Mouse (Mus musculus) limb, embryonic 10.5 days (tissue): ENCODE data around the gene Snx8. TPM values are rescaled to one million over a fixed set of nuclear protein-coding genes. Genes with fewer than 3 reads are reported as not detected.
A peak's percentile ranks its signal among the peaks of the same experiment; 100 is the strongest.

ENCODE experiments used
- DNase-seq: peaks from one replicate; pipeline ENCODE4 v3.0.0-alpha.2; 2017; ENCODE audit warnings: low spot score
- H3K27ac ChIP-seq: fragments of 300-500 bp; sonication (generic); 2 replicates; pipeline ENCODE4 v1.5.1; 2016; ENCODE audit warnings: mild to moderate bottlenecking
- H3K27me3 ChIP-seq: fragments of 300-500 bp; sonication (generic); 2 replicates; pipeline ENCODE4 v1.6.1; 2016; ENCODE audit warnings: low read depth, mild to moderate bottlenecking; ENCODE audit not compliant: poor library complexity, severe bottlenecking
- H3K36me3 ChIP-seq: fragments of 300-500 bp; sonication (generic); 2 replicates; pipeline ENCODE4 v1.6.1; 2016; ENCODE audit warnings: mild to moderate bottlenecking, moderate library complexity
- H3K4me1 ChIP-seq: fragments of 300-500 bp; sonication (generic); 2 replicates; pipeline ENCODE4 v1.6.1; 2016
- H3K4me3 ChIP-seq: fragments of 300-500 bp; sonication (generic); 2 replicates; pipeline ENCODE4 v1.5.1; 2016; ENCODE audit warnings: mild to moderate bottlenecking, moderate library complexity
- H3K9me3 ChIP-seq: fragments of 300-500 bp; sonication (generic); replicated peaks from 2 replicates; pipeline ENCODE4 v1.6.1; 2016; ENCODE audit warnings: mild to moderate bottlenecking
- WGBS: fragments of 180-500 bp; shearing (Covaris S2); methylation state at CpG from one replicate; pipeline ENCODE4 v1.1.7; 2016; 5-methylcytosine and 5-hydroxymethylcytosine counted together
- polyA plus RNA-seq: library from polyadenylated mRNA; unstranded; fragments of >200 nt; fragmentation: Nextera tagmentation; extraction: Ambion mirVana; gene quantifications from 2 replicates; pipeline ENCODE4 v1.2.1, GENCODE M21; 2016

Gene Snx8
- polyA plus RNA-seq, 1 experiment from 2014 or later = 22.4 TPM

- DNase-seq = no peak
- Histone ChIP-seq H3K9me3 (no peaks in the 10 kb centered on the region), H3K4me1 (peaks cover 34% of the 10 kb centered on the region), H3K36me3 (no peaks in the 10 kb centered on the region), H3K27me3 (no peaks in the 10 kb centered on the region), H3K4me3 (no peak overlapping the region), H3K27ac (0 out of 2 replicates have a peak overlapping the region, but pooled peaks have one; percentile 0)
- 83% methylated on average over 4 of the region's 4 CpGs for whole genome bisulfite sequencing
Measured at GRCm38 (mm10) chr5:140402640-140403270, 13.7 kb upstream of the Snx8 start.

DNA sequence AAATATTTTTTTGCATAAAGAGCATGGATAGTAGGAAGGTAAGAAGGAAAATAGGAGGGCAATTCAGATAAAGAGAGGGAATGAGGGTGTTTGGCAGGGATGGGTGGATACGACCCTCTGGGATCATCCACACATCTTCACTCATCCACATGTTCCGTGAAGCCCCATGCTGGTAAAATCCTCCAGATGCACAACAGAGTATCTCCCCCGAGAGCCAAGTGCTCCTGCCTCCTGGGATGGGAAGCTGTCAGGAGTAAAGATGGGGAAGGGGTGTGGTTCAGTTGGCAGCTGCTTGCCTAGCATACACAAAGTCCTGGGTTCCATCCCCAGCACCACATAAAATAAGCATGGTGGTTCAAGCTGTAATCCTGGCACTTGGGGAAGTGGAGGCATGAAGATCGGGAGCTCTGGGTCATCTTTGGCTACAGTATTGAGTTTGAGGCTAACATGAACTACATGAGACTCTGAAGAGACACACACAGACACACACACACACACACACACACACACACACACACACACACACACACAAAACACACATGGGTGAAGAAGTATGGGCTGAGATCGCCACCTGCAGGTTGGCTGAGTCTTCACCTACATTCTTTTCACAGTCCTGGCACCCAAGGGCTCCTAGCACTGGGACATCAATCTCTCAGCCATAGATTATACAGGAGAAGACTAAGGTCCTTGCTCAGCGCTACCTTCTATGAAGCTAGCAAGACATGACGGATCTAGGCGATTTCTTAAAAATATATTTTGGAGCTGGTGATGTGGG lies 7.3 kb upstream of the Snx8 start:
- H3K4me3 ChIP-seq = no peak overlapping the region
- H3K36me3 ChIP-seq = no peaks in the 10 kb centered on the region
- no peaks in the 10 kb centered on the region for H3K27me3 ChIP-seq
- no peaks in the 10 kb centered on the region for H3K4me1 ChIP-seq
- no peaks in the 10 kb centered on the region for H3K9me3 ChIP-seq
- DNase-seq = no peak
- 62% methylated on average over 8 of the region's 8 CpGs for WGBS
- no peak overlapping the region for H3K27ac ChIP-seq

- Histone ChIP-seq H3K36me3 (no peaks in the 10 kb centered on the region), H3K4me3 (no peak overlapping the region), H3K27me3 (0 out of 2 replicates have a peak, but pooled peaks cover 3% of the 10 kb centered on the region), H3K4me1 (peaks cover 18% of the 10 kb centered on the region), H3K9me3 (no peaks in the 10 kb centered on the region), H3K27ac (no peak overlapping the region)
- no peak for DNase-seq
- WGBS = 91% methylated on average over 3 of the region's 3 CpGs
Measured at GRCm38 (mm10) chr5:140392701-140393100, 3.6 kb upstream of the Snx8 start.

GRCm38 (mm10) chr5:140391981-140392380 lies 2.9 kb upstream of the Snx8 start:
- Histone ChIP-seq H3K9me3 (no peaks in the 10 kb centered on the region), H3K27ac (no peak overlapping the region), H3K36me3 (no peaks in the 10 kb centered on the region), H3K27me3 (0 out of 2 replicates have a peak, but pooled peaks cover 3% of the 10 kb centered on the region), H3K4me3 (no peak overlapping the region), H3K4me1 (peaks cover 26% of the 10 kb centered on the region)
- no peak for DNase-seq
- WGBS = 91% methylated on average over 5 of the region's 5 CpGs

DNA sequence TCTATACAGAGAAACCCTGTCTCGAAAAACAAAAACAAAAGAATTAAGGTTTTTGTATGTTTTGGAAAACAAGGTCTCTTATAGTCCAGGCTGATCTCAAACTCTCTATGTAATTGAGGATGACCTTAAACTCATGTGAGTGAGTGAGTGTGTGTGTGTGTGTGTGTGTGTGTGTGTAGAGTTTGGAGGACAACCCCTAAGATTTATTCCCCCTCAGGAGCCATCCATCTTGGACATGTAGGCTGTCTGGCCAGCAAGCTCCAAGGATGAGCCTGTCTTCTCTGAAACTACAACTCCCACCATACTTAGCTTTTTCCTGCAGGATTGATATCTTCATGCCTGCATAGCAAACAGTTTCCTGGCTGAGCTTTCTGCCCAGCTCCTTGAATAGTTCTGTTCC lies 2.4 kb upstream of the Snx8 start:
- Histone ChIP-seq H3K4me1 (peaks cover 30% of the 10 kb centered on the region), H3K27ac (no peak overlapping the region), H3K27me3 (0 out of 2 replicates have a peak, but pooled peaks cover 3% of the 10 kb centered on the region), H3K4me3 (no peak overlapping the region), H3K36me3 (no peaks in the 10 kb centered on the region), H3K9me3 (no peaks in the 10 kb centered on the region)
- WGBS = 76% methylated on average over 1 of the region's 1 CpGs
- DNase-seq = no peak

DNA sequence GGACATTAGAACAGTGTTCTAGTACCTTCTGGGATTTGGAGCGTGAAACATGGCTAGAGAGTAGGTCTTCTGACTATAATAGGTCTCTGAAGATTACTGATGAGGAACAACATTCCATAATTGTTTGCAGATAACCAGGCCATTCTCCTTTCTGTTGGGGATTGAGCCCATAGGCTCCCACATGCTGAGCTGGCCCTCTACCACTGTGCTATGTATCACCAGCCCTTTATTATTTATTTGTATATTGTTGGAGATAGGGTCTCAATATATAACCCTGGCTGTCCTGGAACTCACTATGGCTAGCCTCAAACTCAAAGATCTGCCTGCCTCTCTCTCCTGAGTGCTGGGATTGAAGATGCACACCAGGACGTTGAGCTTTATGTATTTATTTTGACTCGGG lies 585 bp upstream of the Snx8 start:
- Histone ChIP-seq H3K9me3 (no peaks in the 10 kb centered on the region), H3K36me3 (no peaks in the 10 kb centered on the region), H3K27ac (peak overlapping the region; percentile 84), H3K4me1 (peaks cover 30% of the 10 kb centered on the region), H3K27me3 (0 out of 2 replicates have a peak, but pooled peaks cover 3% of the 10 kb centered on the region), H3K4me3 (peak overlapping the region; percentile 84)
- no peak for DNase-seq
- 65% methylated on average over 3 of the region's 3 CpGs for WGBS

GRCm38 (mm10) chr5:140387816-140388510 lies 1.1 kb downstream of the Snx8 start:
- Histone ChIP-seq H3K4me3 (peak overlapping the region; percentile 84), H3K27me3 (0 out of 2 replicates have a peak, but pooled peaks cover 3% of the 10 kb centered on the region), H3K9me3 (no peaks in the 10 kb centered on the region), H3K36me3 (no peaks in the 10 kb centered on the region), H3K27ac (peak overlapping the region; percentile 84), H3K4me1 (peaks cover 41% of the 10 kb centered on the region)
- DNase-seq = no peak
- WGBS = 79% methylated on average over 12 of the region's 12 CpGs

DNA sequence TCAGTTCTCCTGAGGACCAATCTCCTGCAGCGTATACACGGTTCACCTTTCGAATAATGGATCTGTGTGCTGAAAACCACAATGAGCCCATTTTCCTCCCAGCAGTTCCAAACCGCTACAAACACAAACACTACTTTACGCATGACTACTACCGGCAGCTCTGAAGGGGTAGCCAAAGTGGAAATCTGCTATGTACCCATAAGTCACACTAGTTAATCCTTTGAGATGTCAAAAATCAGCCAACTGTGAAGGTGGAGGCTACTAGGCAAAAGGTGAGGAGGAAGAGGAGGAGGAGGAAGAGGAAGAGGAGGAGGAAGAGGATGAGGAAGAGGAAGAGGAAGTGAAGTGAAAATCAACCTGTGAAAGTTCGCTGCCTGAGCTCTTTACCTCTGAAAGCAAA lies 1.8 kb downstream of the Snx8 start:
- no peaks in the 10 kb centered on the region for H3K36me3 ChIP-seq
- peaks cover 41% of the 10 kb centered on the region for H3K4me1 ChIP-seq
- no peak overlapping the region for H3K4me3 ChIP-seq
- H3K9me3 ChIP-seq = no peaks in the 10 kb centered on the region
- no peak overlapping the region for H3K27ac ChIP-seq
- 95% methylated on average over 7 of the region's 7 CpGs for WGBS
- 0 out of 2 replicates have a peak, but pooled peaks cover 3% of the 10 kb centered on the region for H3K27me3 ChIP-seq
- no peak for DNase-seq

- 86% methylated on average over 1 of the region's 1 CpGs for WGBS
- peak overlapping the region; percentile 77 for H3K27ac ChIP-seq
Measured at GRCm38 (mm10) chr5:140384462-140384861, 4.6 kb downstream of the Snx8 start.

GRCm38 (mm10) chr5:140383559-140383958 lies 5.5 kb downstream of the Snx8 start:
- H3K9me3 ChIP-seq = no peaks in the 10 kb centered on the region
- no peak overlapping the region for H3K4me3 ChIP-seq
- DNase-seq = peak; percentile 49
- H3K27ac ChIP-seq = peak overlapping the region; percentile 77
- peaks cover 34% of the 10 kb centered on the region for H3K4me1 ChIP-seq
- H3K27me3 ChIP-seq = no peaks in the 10 kb centered on the region
- H3K36me3 ChIP-seq = peaks cover 10% of the 10 kb centered on the region; the same call in 1 of the 2 replicates
- 31% methylated on average over 7 of the region's 7 CpGs for WGBS

More at GRCm38 (mm10) chr5:140384462-140384861, 4.6 kb downstream of the Snx8 start:
- Histone ChIP-seq H3K4me1 (peaks cover 41% of the 10 kb centered on the region), H3K27me3 (no peaks in the 10 kb centered on the region), H3K4me3 (no peak overlapping the region), H3K36me3 (peaks cover 10% of the 10 kb centered on the region; the same call in 1 of the 2 replicates), H3K9me3 (no peaks in the 10 kb centered on the region)
- DNase-seq = no peak

- WGBS = 93% methylated on average over 6 of the region's 6 CpGs
- DNase-seq = no peak
- no peak overlapping the region for H3K27ac ChIP-seq
Measured at GRCm38 (mm10) chr5:140382688-140383087, 6.4 kb downstream of the Snx8 start.

GRCm38 (mm10) chr5:140381156-140381555 lies 7.9 kb downstream of the Snx8 start:
- 92% methylated on average over 7 of the region's 7 CpGs for WGBS

More at GRCm38 (mm10) chr5:140382688-140383087, 6.4 kb downstream of the Snx8 start:
- H3K36me3 ChIP-seq = peaks cover 10% of the 10 kb centered on the region; the same call in 1 of the 2 replicates
- no peak overlapping the region for H3K4me3 ChIP-seq
- H3K27me3 ChIP-seq = no peaks in the 10 kb centered on the region
- H3K9me3 ChIP-seq = no peaks in the 10 kb centered on the region
- peaks cover 26% of the 10 kb centered on the region for H3K4me1 ChIP-seq

More at GRCm38 (mm10) chr5:140381156-140381555, 7.9 kb downstream of the Snx8 start:
- H3K36me3 ChIP-seq = peaks cover 10% of the 10 kb centered on the region; the same call in 1 of the 2 replicates
- H3K27ac ChIP-seq = no peak overlapping the region
- H3K4me1 ChIP-seq = peaks cover 14% of the 10 kb centered on the region
- DNase-seq = no peak
- H3K27me3 ChIP-seq = no peaks in the 10 kb centered on the region
- no peak overlapping the region for H3K4me3 ChIP-seq
- H3K9me3 ChIP-seq = no peaks in the 10 kb centered on the region
